Mouse (Mus musculus): Measurements from ENCODE around the gene Defa31. TPM values are rescaled to one million over a fixed set of nuclear protein-coding genes. Genes with fewer than 3 reads are reported as not detected.
"Not testable (repeated sequence)": the region's sequence is repeated elsewhere in the genome, so short reads cannot be mapped to it uniquely, and the experiment has no call there.

Defa31 gene
- not detected in 2 replicates for polyA plus RNA-seq (2016; fragmentation: Nextera tagmentation; extraction: Ambion mirVana)

DNA sequence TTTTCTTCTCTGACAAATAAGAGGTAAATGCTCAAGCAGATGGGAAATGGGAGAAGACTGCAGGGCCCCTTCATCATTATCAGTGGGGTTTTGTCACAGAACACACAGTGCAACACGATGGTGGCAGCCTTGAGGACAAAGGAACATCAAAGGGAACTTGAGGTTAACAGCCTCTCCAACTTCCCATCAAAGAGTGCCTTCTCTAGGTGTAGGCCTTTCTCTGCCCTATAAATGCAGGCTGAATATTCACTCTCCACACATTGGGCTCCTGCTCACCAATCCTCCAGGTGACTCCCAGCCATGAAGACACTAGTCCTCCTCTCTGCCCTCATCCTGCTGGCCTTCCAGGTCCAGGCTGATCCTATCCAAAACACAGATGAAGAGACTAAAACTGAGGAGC lies at the start of gene Defa31:
TSS of gene Defa31 (plus strand) at position 301 of the 400 bp plus-strand sequence.
- H3K9ac ChIP-seq; H3K27ac ChIP-seq; H3K27me3 ChIP-seq (replicated peaks); H3K4me3 ChIP-seq; H3K9me3 ChIP-seq; H3K4me2 ChIP-seq (replicated peaks); H3K36me3 ChIP-seq; H3K4me1 ChIP-seq; ATAC-seq (ENCODE audit: low FRiP score, low read depth): not testable (repeated sequence)
- no CpG with 5 or more reads among the region's 1 CpGs for WGBS

GRCm38 (mm10) chr8:21161977-21162376 lies 29.4 kb upstream of the Defa31 start, which contains the start of gene Defa22:
TSS of gene Defa22 (plus strand) at chr8:21162277.
- H3K4me1 ChIP-seq; H3K4me2 ChIP-seq (replicated peaks); H3K36me3 ChIP-seq; H3K9me3 ChIP-seq; ATAC-seq (ENCODE audit: low FRiP score, low read depth); H3K4me3 ChIP-seq; H3K9ac ChIP-seq; H3K27ac ChIP-seq; H3K27me3 ChIP-seq (replicated peaks): not testable (repeated sequence)
- WGBS: no CpG with 5 or more reads among the region's 1 CpGs

DNA sequence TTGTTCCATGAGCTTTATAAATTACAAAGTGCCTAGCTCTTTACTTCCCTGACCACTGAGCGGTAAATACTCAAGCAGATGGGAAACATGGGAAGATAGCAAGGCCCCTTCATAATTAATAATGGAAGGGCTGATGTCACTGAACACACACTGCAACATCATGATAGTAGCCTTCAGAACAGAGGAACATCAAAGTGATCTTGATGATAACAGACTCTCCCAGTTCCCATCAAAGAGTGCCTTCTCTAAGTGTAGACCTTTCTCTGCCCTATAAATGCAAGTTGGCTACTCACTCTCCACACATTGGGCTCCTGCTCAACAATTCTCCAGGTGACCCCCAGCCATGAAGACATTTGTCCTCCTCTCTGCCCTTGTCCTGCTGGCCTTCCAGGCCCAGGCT lies 9.8 kb downstream of the Defa31 start, which contains the start of gene Gm15293:
TSS of gene Gm15293 (plus strand) at position 301 of the 400 bp plus-strand sequence.
- H3K4me1 ChIP-seq; H3K4me3 ChIP-seq; H3K9me3 ChIP-seq; H3K27ac ChIP-seq; H3K27me3 ChIP-seq (replicated peaks); ATAC-seq (ENCODE audit: low FRiP score, low read depth); H3K9ac ChIP-seq; H3K4me2 ChIP-seq (replicated peaks); H3K36me3 ChIP-seq: not testable (repeated sequence)
- no CpG with 5 or more reads among the region's 1 CpGs for WGBS

Other genes starting within 250 kb of the Defa31 start
- gene AY761185, start 246.9 kb upstream of the Defa31 start, polyA plus RNA-seq (2016; fragmentation: Nextera tagmentation; extraction: Ambion mirVana): not detected in 2 replicates
- gene Defa21, start 166.1 kb upstream of the Defa31 start, polyA plus RNA-seq (2016; fragmentation: Nextera tagmentation; extraction: Ambion mirVana): not detected in 2 replicates
- gene Defa23, start 136.6 kb upstream of the Defa31 start, polyA plus RNA-seq (2016; fragmentation: Nextera tagmentation; extraction: Ambion mirVana): not detected in 2 replicates
- gene Defa35, start 126.6 kb upstream of the Defa31 start, polyA plus RNA-seq (2016; fragmentation: Nextera tagmentation; extraction: Ambion mirVana): not detected in 2 replicates
- gene Defa25, start 107.2 kb upstream of the Defa31 start, polyA plus RNA-seq (2016; fragmentation: Nextera tagmentation; extraction: Ambion mirVana): not detected in 2 replicates
- gene Gm14851, start 95.6 kb upstream of the Defa31 start, polyA plus RNA-seq (2016; fragmentation: Nextera tagmentation; extraction: Ambion mirVana): not detected in 2 replicates
- gene Defa30, start 57.0 kb upstream of the Defa31 start, polyA plus RNA-seq (2016; fragmentation: Nextera tagmentation; extraction: Ambion mirVana): not detected in 2 replicates
- gene Defa22, start 29.3 kb upstream of the Defa31 start, polyA plus RNA-seq (2016; fragmentation: Nextera tagmentation; extraction: Ambion mirVana): not detected in 2 replicates
- not detected in 2 replicates for gene Gm15293, start 9.9 kb downstream of the Defa31 start, polyA plus RNA-seq (2016; fragmentation: Nextera tagmentation; extraction: Ambion mirVana)
- not detected in 2 replicates for gene Gm15292, start 58.1 kb downstream of the Defa31 start, polyA plus RNA-seq (2016; fragmentation: Nextera tagmentation; extraction: Ambion mirVana)
- not detected in 2 replicates for gene Defa27, start 123.9 kb downstream of the Defa31 start, polyA plus RNA-seq (2016; fragmentation: Nextera tagmentation; extraction: Ambion mirVana)
- not detected in 2 replicates for gene Defa29, start 135.4 kb downstream of the Defa31 start, polyA plus RNA-seq (2016; fragmentation: Nextera tagmentation; extraction: Ambion mirVana)
- gene Defa2, start 186.9 kb downstream of the Defa31 start, polyA plus RNA-seq (2016; fragmentation: Nextera tagmentation; extraction: Ambion mirVana): not detected in 2 replicates
- not detected in 2 replicates for gene Defa33, start 200.2 kb downstream of the Defa31 start, polyA plus RNA-seq (2016; fragmentation: Nextera tagmentation; extraction: Ambion mirVana)
- not detected in 2 replicates for gene Defa36, start 235.8 kb downstream of the Defa31 start, polyA plus RNA-seq (2016; fragmentation: Nextera tagmentation; extraction: Ambion mirVana)

Data from neural tube, embryonic 12.5 days (tissue).